Mouse (Mus musculus): ENCODE data around the gene Twnk. TPM values are rescaled to one million over a fixed set of nuclear protein-coding genes. Genes with fewer than 3 reads are reported as not detected.
A peak's percentile ranks its signal among the peaks of the same experiment; 100 is the strongest.

Gene Twnk
- polyA plus RNA-seq, 1 experiment = 5.9 TPM

DNA sequence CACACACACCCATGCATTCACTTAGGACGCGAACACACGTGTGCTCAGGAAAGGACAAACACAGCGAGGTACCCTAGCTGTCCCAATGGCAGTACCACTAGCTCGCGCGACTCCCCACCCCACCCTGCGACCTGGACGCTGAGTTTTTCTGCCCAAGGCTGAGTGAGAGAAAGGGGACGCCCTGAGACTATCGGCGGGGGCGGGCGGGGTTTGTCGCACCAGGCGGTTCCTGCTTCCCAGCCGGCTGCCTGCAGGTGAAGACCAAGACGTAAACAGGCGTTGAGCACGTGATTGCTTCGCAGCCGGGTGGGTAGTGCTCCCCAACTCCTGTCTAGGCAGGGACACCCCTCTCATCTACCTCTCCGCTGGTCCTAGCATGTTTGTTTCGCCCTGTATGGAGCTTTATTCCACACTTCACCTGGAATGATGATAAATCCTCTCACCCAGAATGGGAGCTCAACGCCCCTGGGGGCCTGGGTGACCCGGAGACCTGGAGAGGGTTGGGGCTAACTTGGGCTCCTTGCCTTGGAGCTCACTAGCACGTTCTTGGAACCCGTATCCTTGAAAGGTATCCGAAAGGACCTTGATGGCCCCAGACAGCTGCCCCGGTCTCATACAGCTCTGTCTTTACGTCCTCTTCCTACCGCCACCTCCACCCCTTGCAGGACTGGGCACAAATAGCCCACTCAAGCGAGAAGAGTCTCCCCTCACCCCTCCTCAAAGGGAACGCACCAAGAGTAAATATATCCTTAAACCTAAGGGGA is 10.2 kb downstream of the Twnk start:
- TF ChIP-seq CTCF (IDR thresholded peaks at IDR 0.05; ENCODE audit: extremely low read depth, insufficient read length, insufficient replicate concordance, low read depth, low read length) (no peak), POLR2A (IDR thresholded peaks at IDR 0.05; ENCODE audit: low read depth, low read length) (no peak)
- Histone ChIP-seq H3K4me1 (ENCODE audit: control insufficient read depth, insufficient read depth, insufficient read length, low read length) (peaks cover 19% of the 10 kb centered on the region), H3K36me3 (ENCODE audit: control insufficient read depth, insufficient read depth, low read length) (peaks cover 14% of the 10 kb centered on the region), H3K4me3 (ENCODE audit: low read depth, low read length) (peak overlapping the region; percentile 73), H3K27ac (ENCODE audit: insufficient read depth, low read depth, low read length) (peak overlapping the region; percentile 90), H3K27me3 (ENCODE audit: control insufficient read depth, insufficient read depth, low read length) (no peaks in the 10 kb centered on the region)
- under 1% methylated on average over 34 of the region's 34 CpGs for WGBS

DNA sequence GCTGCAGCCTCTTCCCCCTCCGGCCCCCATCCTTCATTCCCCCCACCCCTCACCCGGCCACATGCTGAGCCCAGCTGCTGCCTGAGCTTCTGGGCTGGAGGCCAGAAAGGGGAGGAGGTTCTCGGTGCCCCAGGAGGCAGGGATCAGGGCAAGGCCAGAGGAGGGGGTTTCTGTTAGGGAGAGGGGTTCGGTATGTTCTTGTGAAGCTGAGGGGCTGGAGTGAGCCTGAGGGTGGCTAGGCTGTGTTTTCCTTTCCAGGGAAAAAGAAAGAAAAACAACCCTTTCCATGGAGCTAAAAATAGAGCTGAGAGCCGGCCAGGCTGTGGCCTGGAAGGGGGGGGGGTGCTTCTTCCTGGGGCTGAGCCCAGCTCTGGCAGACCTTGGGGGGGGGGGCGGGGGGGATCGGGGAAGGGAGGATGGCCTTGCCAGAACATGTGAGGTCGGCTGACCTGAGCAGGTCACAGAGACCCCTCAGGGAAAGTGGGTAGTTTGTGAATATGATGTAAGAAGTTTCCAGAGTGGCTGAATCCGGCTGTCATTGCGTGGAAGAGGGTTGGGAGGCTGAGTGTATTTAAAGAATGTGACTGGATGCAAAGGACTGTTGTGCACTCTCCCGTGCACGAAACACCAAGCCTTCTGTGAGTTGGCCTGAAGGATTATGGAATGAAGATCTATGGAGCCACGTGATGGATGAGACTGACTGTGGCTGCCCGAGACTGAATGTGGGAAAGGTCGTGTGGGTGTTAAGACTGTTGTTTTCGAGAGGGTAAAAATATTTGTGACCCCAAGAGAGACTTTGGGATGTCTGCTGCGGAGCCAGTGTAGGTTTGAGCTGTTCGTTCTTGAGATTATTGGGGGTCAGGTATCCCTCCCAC is 11.1 kb downstream of the Twnk start:
- peaks cover 20% of the 10 kb centered on the region for H3K4me1 ChIP-seq (ENCODE audit: control insufficient read depth, insufficient read depth, insufficient read length, low read length)
- 1% methylated on average over 18 of the region's 18 CpGs for WGBS
- TF ChIP-seq POLR2A (IDR thresholded peaks at IDR 0.05; ENCODE audit: low read depth, low read length) (no peak), CTCF (IDR thresholded peaks at IDR 0.05; ENCODE audit: extremely low read depth, insufficient read length, insufficient replicate concordance, low read depth, low read length) (no peak)
- no peaks in the 10 kb centered on the region for H3K27me3 ChIP-seq (ENCODE audit: control insufficient read depth, insufficient read depth, low read length)
- H3K36me3 ChIP-seq (ENCODE audit: control insufficient read depth, insufficient read depth, low read length) = peaks cover 10% of the 10 kb centered on the region; the same call in 1 of the 2 replicates
- peak overlapping the region; percentile 94 for H3K27ac ChIP-seq (ENCODE audit: insufficient read depth, low read depth, low read length)
- H3K4me3 ChIP-seq (ENCODE audit: low read depth, low read length) = peak overlapping the region; percentile 73

DNA sequence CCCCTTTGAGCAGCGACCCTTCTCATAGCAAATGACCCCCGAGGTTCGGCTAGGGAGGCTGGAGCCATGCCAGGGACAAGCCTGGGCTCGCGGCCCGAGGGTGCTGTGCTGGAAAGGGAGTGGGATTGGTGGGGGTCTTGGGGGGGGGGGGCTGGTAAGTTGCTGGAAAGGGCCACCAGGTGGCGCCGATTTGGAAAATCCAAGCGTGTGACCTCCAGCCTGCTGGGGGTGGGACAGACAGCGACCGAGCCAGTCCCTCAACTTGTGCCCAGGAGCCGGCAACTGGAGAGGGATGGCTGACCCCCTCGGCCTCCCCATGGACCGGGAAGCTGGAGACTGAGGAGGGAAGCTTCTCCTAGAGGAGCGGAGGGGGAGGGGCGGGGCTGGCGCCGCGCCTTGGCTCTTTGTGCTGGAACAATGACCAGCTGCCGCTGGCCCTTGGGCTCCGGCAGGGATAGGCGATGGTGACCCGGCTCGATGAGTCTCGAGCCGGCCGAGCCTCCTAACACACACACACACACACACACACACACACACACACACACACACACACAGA is 11.8 kb downstream of the Twnk start:
- Histone ChIP-seq H3K36me3 (ENCODE audit: control insufficient read depth, insufficient read depth, low read length) (peaks cover 6% of the 10 kb centered on the region; the same call in 1 of the 2 replicates), H3K27ac (ENCODE audit: insufficient read depth, low read depth, low read length) (peak overlapping the region; percentile 94), H3K4me1 (ENCODE audit: control insufficient read depth, insufficient read depth, insufficient read length, low read length) (peaks cover 20% of the 10 kb centered on the region), H3K27me3 (ENCODE audit: control insufficient read depth, insufficient read depth, low read length) (no peaks in the 10 kb centered on the region), H3K4me3 (ENCODE audit: low read depth, low read length) (peak overlapping the region; percentile 68)
- WGBS = under 1% methylated on average over 25 of the region's 27 CpGs
- TF ChIP-seq CTCF (IDR thresholded peaks at IDR 0.05; ENCODE audit: extremely low read depth, insufficient read length, insufficient replicate concordance, low read depth, low read length) (peak; percentile 51; the same call in 1 of the 2 replicates), POLR2A (IDR thresholded peaks at IDR 0.05; ENCODE audit: low read depth, low read length) (no peak; the same call in 1 of the 2 replicates)

DNA sequence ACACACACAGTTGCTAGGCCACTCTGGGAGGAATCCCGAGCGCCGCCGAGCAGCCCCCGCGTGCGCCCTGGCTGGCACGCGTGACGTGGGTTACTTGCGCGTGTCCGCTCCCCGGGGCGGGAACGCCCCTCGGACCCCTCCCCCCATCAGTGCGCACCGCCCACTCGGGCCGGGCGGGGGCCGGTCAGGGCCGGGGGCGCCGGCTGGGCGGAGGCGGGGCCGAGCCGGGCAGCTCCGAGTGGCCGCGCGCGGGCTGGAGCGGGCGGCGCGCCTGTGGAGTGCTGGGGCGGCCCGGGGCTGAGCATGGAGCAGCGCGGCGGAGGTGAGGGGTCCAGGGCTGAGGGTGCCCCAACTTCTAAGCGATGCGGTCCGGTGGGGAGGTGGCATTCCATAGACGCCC is 12.4 kb downstream of the Twnk start:
- TF ChIP-seq POLR2A (IDR thresholded peaks at IDR 0.05; ENCODE audit: low read depth, low read length) (no peak), CTCF (IDR thresholded peaks at IDR 0.05; ENCODE audit: extremely low read depth, insufficient read length, insufficient replicate concordance, low read depth, low read length) (no peak)
- peak overlapping the region; percentile 94 for H3K27ac ChIP-seq (ENCODE audit: insufficient read depth, low read depth, low read length)
- H3K4me1 ChIP-seq (ENCODE audit: control insufficient read depth, insufficient read depth, insufficient read length, low read length) = peaks cover 20% of the 10 kb centered on the region
- H3K27me3 ChIP-seq (ENCODE audit: control insufficient read depth, insufficient read depth, low read length) = no peaks in the 10 kb centered on the region
- H3K4me3 ChIP-seq (ENCODE audit: low read depth, low read length) = peak overlapping the region; percentile 68
- WGBS = under 1% methylated on average over 43 of the region's 48 CpGs
- peaks cover 7% of the 10 kb centered on the region; the same call in 1 of the 2 replicates for H3K36me3 ChIP-seq (ENCODE audit: control insufficient read depth, insufficient read depth, low read length)

DNA sequence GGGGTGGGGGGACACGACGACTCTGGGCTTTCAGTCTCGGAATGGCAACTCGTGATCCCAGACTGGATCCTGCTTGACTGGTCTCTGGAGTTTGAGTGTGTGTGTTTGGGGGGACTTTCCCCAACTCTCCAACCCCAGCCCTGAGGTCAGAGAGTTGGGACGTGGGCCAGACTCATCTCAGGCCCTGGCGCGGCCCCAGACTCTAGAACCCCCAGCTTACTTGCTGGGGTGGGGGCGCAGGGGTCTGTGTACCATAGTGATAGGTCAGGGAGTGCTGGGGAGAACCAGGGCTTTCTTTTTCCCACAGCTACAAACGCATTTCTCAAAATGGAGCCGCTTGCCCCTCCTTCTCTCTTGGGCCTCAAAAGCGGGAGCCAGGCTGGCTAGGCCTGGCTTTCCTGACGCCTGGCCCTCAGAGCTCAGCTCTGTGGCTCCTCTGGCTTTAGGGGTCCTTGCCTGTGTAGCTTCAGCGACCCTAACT is 12.9 kb downstream of the Twnk start:
- Histone ChIP-seq H3K4me1 (ENCODE audit: control insufficient read depth, insufficient read depth, insufficient read length, low read length) (peaks cover 20% of the 10 kb centered on the region), H3K4me3 (ENCODE audit: low read depth, low read length) (peak overlapping the region; percentile 68), H3K27me3 (ENCODE audit: control insufficient read depth, insufficient read depth, low read length) (no peaks in the 10 kb centered on the region), H3K36me3 (ENCODE audit: control insufficient read depth, insufficient read depth, low read length) (peaks cover 7% of the 10 kb centered on the region; the same call in 1 of the 2 replicates), H3K27ac (ENCODE audit: insufficient read depth, low read depth, low read length) (peak overlapping the region; percentile 76)
- WGBS = 7% methylated on average over 13 of the region's 13 CpGs
- no peak for TF ChIP-seq CTCF (IDR thresholded peaks at IDR 0.05; ENCODE audit: extremely low read depth, insufficient read length, insufficient replicate concordance, low read depth, low read length)
- TF ChIP-seq POLR2A (IDR thresholded peaks at IDR 0.05; ENCODE audit: low read depth, low read length) = no peak

DNA sequence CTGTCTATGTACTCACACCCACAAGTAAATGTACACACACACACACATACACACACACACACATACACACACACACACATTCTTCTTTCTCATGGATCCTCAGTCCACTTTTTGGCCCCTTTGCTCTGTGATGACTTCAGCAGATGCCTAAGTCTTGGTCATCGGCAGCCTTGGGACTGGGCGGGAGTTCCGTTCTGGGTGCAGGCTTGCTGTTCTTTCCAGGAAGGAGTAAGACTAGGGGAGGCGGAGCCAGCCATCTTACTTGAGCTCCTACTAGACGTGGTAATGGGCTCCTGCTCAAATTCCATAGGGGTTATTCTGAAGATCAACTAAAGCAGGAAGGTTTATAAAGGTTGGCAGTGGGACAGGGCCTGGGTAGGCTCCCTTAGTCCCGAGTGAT is 14.9 kb downstream of the Twnk start:
- H3K36me3 ChIP-seq (ENCODE audit: control insufficient read depth, insufficient read depth, low read length) = peaks cover 17% of the 10 kb centered on the region
- H3K27me3 ChIP-seq (ENCODE audit: control insufficient read depth, insufficient read depth, low read length) = no peaks in the 10 kb centered on the region
- no peak overlapping the region for H3K27ac ChIP-seq (ENCODE audit: insufficient read depth, low read depth, low read length)
- WGBS = 33% methylated on average over 6 of the region's 6 CpGs
- TF ChIP-seq CTCF (IDR thresholded peaks at IDR 0.05; ENCODE audit: extremely low read depth, insufficient read length, insufficient replicate concordance, low read depth, low read length) (no peak), POLR2A (IDR thresholded peaks at IDR 0.05; ENCODE audit: low read depth, low read length) (no peak)
- H3K4me1 ChIP-seq (ENCODE audit: control insufficient read depth, insufficient read depth, insufficient read length, low read length) = peaks cover 10% of the 10 kb centered on the region
- H3K4me3 ChIP-seq (ENCODE audit: low read depth, low read length) = no peak overlapping the region

Measured in small intestine, adult 2 months (tissue).